Mouse (Mus musculus): Measurements from ENCODE around the gene Slc7a12. TPM values are rescaled to one million over a fixed set of nuclear protein-coding genes. Genes with fewer than 3 reads are reported as not detected.

Slc7a12 gene
- not detected in 2 replicates for polyA plus RNA-seq (2011; ENCODE audit: insufficient read length, low read depth, missing spikeins)

GRCm38 (mm10) chr3:14480397-14480796 is at the start of gene Slc7a12:
Slc7a12 (plus strand) TSS chr3:14480697.
- H3K27ac ChIP-seq (ENCODE audit: insufficient read depth, low read length): no peak within 1 kb of the TSS
- TF ChIP-seq CTCF (IDR thresholded peaks at IDR 0.05; ENCODE audit: borderline replicate concordance, insufficient read depth, low read length) (no peak), POLR2A (IDR thresholded peaks at IDR 0.05; ENCODE audit: low read depth, low read length) (no peak)
- H3K4me1 ChIP-seq (ENCODE audit: control insufficient read depth, insufficient read depth, low read length): no peaks in the 10 kb centered on the region
- H3K4me3 ChIP-seq (ENCODE audit: insufficient read depth, low read length): no peak within 1 kb of the TSS

GRCm38 (mm10) chr3:14432381-14432780 is 48.1 kb upstream of the Slc7a12 start:
- Histone ChIP-seq H3K4me1 (ENCODE audit: control insufficient read depth, insufficient read depth, low read length) (no peaks in the 10 kb centered on the region), H3K4me3 (ENCODE audit: insufficient read depth, low read length) (no peak overlapping the region), H3K27ac (ENCODE audit: insufficient read depth, low read length) (no peak overlapping the region)
- TF ChIP-seq CTCF (IDR thresholded peaks at IDR 0.05; ENCODE audit: borderline replicate concordance, insufficient read depth, low read length) (no peak), POLR2A (IDR thresholded peaks at IDR 0.05; ENCODE audit: low read depth, low read length) (no peak)

GRCm38 (mm10) chr3:14446015-14446414 is 34.5 kb upstream of the Slc7a12 start:
- Histone ChIP-seq H3K4me3 (ENCODE audit: insufficient read depth, low read length) (no peak overlapping the region), H3K4me1 (ENCODE audit: control insufficient read depth, insufficient read depth, low read length) (no peaks in the 10 kb centered on the region), H3K27ac (ENCODE audit: insufficient read depth, low read length) (no peak overlapping the region)
- no peak for TF ChIP-seq POLR2A (IDR thresholded peaks at IDR 0.05; ENCODE audit: low read depth, low read length)
- TF ChIP-seq CTCF (IDR thresholded peaks at IDR 0.05; ENCODE audit: borderline replicate concordance, insufficient read depth, low read length): no peak

GRCm38 (mm10) chr3:14446691-14447090 is 33.8 kb upstream of the Slc7a12 start:
- no peak overlapping the region for H3K27ac ChIP-seq (ENCODE audit: insufficient read depth, low read length)
- TF ChIP-seq CTCF (IDR thresholded peaks at IDR 0.05; ENCODE audit: borderline replicate concordance, insufficient read depth, low read length): no peak
- TF ChIP-seq POLR2A (IDR thresholded peaks at IDR 0.05; ENCODE audit: low read depth, low read length): no peak
- no peak overlapping the region for H3K4me3 ChIP-seq (ENCODE audit: insufficient read depth, low read length)
- H3K4me1 ChIP-seq (ENCODE audit: control insufficient read depth, insufficient read depth, low read length): no peaks in the 10 kb centered on the region

Other genes starting within 250 kb of the Slc7a12 start
- gene 1810022K09Rik, start 130.6 kb downstream of the Slc7a12 start, polyA plus RNA-seq (2011; ENCODE audit: insufficient read length, low read depth, missing spikeins): 357 and 397 TPM in 2 replicates
- gene Car13, start 161.0 kb downstream of the Slc7a12 start, polyA plus RNA-seq (2011; ENCODE audit: insufficient read length, low read depth, missing spikeins): 15.9 and 16.8 TPM in 2 replicates